Mouse (Mus musculus) forebrain, embryonic 14.5 days (tissue): ENCODE measurements around the gene Pi4kb. TPM values are rescaled to one million over a fixed set of nuclear protein-coding genes. Genes with fewer than 3 reads are reported as not detected.
"Not testable (repeated sequence)": the region's sequence is repeated elsewhere in the genome, so short reads cannot be mapped to it uniquely, and the experiment has no call there.

Experiments used
- ATAC-seq: fragments of 200-750 bp; cut with Nextera tagmentation; 2 replicates; pipeline ENCODE4 v1.8.0; 2017; ENCODE audit warnings: mild to moderate bottlenecking, moderate library complexity
- DNase-seq: peaks from one replicate; pipeline ENCODE4 v3.0.0-alpha.2; 2015; ENCODE audit warnings: low spot score
- H3K27ac ChIP-seq: fragments of 300-500 bp; sonication (generic); 2 replicates; pipeline ENCODE4 v1.5.1; 2014; ENCODE audit warnings: low read depth, mild to moderate bottlenecking, control low read depth, low read length, moderate library complexity
- H3K27me3 ChIP-seq: fragments of 300-500 bp; sonication (generic); replicated peaks from 2 replicates; pipeline ENCODE4 v1.6.1; 2014; ENCODE audit warnings: low read length, control low read depth, mixed read lengths; ENCODE audit not compliant: control insufficient read depth, insufficient read depth
- H3K36me3 ChIP-seq: fragments of 300-500 bp; sonication (generic); 2 replicates; pipeline ENCODE4 v1.6.1; 2014; ENCODE audit warnings: low read length, control low read depth; ENCODE audit not compliant: control insufficient read depth, insufficient read depth
- H3K4me1 ChIP-seq: fragments of 300-500 bp; sonication (generic); 2 replicates; pipeline ENCODE4 v1.6.1; 2014; ENCODE audit warnings: antibody characterized with exemption, low read length, control low read depth; ENCODE audit not compliant: control insufficient read depth, insufficient read depth
- H3K4me2 ChIP-seq: fragments of 300-500 bp; sonication (generic); 2 replicates; pipeline ENCODE4 v1.6.1; 2014; ENCODE audit warnings: mild to moderate bottlenecking, control low read depth, low read length
- H3K4me3 ChIP-seq: fragments of 300-500 bp; sonication (generic); 2 replicates; pipeline ENCODE4 v1.5.1; 2014; ENCODE audit warnings: low read depth, low read length, control low read depth
- H3K9ac ChIP-seq: fragments of 300-500 bp; sonication (generic); 2 replicates; pipeline ENCODE4 v1.6.1; 2014; ENCODE audit warnings: mild to moderate bottlenecking, low read length, control low read depth, moderate library complexity
- H3K9me3 ChIP-seq: fragments of 300-500 bp; sonication (generic); replicated peaks from 2 replicates; pipeline ENCODE4 v1.6.1; 2016; ENCODE audit warnings: low read length, control low read depth, mixed read lengths; ENCODE audit not compliant: control insufficient read depth
- WGBS: fragments of 180-500 bp; shearing (Covaris S2); extraction: QIAGEN DNeasy Blood & Tissue Kit; methylation state at CpG from one replicate; pipeline ENCODE4 v1.1.7; 2014; 5-methylcytosine and 5-hydroxymethylcytosine counted together
- polyA plus RNA-seq: library from polyadenylated mRNA; unstranded; fragments of >200 nt; fragmentation: Nextera tagmentation; extraction: Ambion mirVana; gene quantifications from 2 replicates; pipeline ENCODE4 v1.2.1, GENCODE M21; 2014

Pi4kb gene
- polyA plus RNA-seq, 1 experiment from 2014 or later: 28.8 TPM

- H3K4me3 ChIP-seq, ATAC-seq, DNase-seq, H3K9me3 ChIP-seq, H3K27me3 ChIP-seq, H3K27ac ChIP-seq, H3K9ac ChIP-seq, H3K4me1 ChIP-seq, H3K4me2 ChIP-seq, H3K36me3 ChIP-seq: not testable (repeated sequence)
- 98% methylated on average over 3 of the region's 3 CpGs for WGBS
Measured at GRCm38 (mm10) chr3:94934564-94934963, 40.0 kb upstream of the Pi4kb start.

DNA sequence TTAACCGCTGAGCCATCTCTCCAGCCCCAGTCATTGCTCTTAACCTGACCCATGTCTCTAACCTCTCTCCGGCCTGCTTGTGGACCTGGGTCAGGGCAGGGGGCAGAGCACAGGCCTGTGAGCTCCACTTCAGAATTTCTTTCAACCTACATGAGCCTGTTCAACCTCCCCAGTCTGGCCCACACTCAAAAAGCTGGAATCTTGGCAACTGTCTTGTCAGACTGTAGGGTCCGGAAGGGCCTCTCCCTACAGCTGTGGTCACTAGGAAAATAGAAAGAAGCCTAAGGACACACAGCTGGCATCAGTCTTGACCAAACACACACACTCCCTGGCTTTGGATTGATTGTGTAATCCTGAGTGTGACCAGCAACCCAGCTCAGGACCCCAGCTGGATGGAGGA is 39.2 kb upstream of the Pi4kb start:
- not testable (repeated sequence) for H3K9ac ChIP-seq, DNase-seq, H3K27me3 ChIP-seq, H3K4me1 ChIP-seq, ATAC-seq, H3K4me2 ChIP-seq, H3K4me3 ChIP-seq, H3K9me3 ChIP-seq, H3K36me3 ChIP-seq, H3K27ac ChIP-seq
- 96% methylated on average over 3 of the region's 3 CpGs for WGBS

GRCm38 (mm10) chr3:94936147-94936546 is 38.4 kb upstream of the Pi4kb start:
- not testable (repeated sequence) for H3K4me1 ChIP-seq, H3K27me3 ChIP-seq, H3K9me3 ChIP-seq, H3K27ac ChIP-seq, H3K4me2 ChIP-seq, H3K4me3 ChIP-seq, DNase-seq, H3K36me3 ChIP-seq, H3K9ac ChIP-seq, ATAC-seq
- 87% methylated on average over 5 of the region's 5 CpGs for WGBS

DNA sequence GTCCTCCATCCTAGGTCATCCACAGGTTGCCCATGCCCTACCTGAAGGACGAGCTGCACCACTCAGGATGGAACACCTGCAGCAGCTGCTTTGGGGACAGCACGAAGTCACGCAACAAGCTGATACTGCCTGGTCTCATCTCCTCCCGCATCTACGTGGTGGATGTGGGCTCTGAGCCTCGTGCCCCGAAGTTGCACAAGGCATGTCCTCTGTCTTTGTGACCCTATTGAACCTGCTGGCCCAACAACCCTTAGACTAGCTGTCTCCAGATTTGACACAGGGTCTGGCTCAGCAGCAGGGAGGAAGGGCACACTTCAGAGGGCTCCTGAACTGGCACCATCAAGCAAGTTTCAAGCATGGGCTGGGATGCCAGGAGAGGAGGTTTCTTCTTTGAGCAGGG is 37.3 kb upstream of the Pi4kb start:
- WGBS: 91% methylated on average over 6 of the region's 7 CpGs
- H3K4me2 ChIP-seq, DNase-seq: not testable (repeated sequence)

DNA sequence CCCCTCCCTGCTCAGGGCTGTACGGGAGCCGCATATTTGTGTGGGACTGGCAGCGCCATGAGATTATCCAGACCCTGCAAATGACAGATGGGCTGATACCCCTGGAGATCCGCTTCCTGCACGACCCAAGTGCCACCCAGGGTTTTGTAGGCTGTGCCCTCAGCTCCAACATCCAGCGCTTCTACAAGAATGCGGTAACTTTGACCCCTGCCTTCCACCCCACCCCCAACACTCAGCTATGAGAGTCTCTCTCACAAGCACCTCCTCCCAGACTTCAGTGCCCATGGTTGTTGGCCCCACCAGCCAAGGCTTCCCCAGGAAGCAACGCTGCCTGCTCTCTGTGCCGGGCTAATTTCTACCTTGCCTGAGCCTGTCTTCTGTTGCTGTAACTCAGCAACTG is 34.5 kb upstream of the Pi4kb start:
- H3K4me3 ChIP-seq, ATAC-seq, H3K27ac ChIP-seq, H3K4me1 ChIP-seq, H3K9ac ChIP-seq, DNase-seq, H3K36me3 ChIP-seq, H3K27me3 ChIP-seq, H3K9me3 ChIP-seq, H3K4me2 ChIP-seq: not testable (repeated sequence)
- WGBS: 83% methylated on average over 9 of the region's 9 CpGs

More for the DNA sequence above, 37.3 kb upstream of the Pi4kb start:
- H3K9me3 ChIP-seq, H3K27ac ChIP-seq, ATAC-seq, H3K9ac ChIP-seq, H3K27me3 ChIP-seq, H3K4me3 ChIP-seq, H3K36me3 ChIP-seq, H3K4me1 ChIP-seq: not testable (repeated sequence)

GRCm38 (mm10) chr3:94942211-94942967 is 32.1 kb upstream of the Pi4kb start:
- not testable (repeated sequence) for H3K27ac ChIP-seq, DNase-seq, H3K9ac ChIP-seq, H3K9me3 ChIP-seq, H3K36me3 ChIP-seq, H3K4me2 ChIP-seq, H3K4me3 ChIP-seq, H3K4me1 ChIP-seq, H3K27me3 ChIP-seq, ATAC-seq
- WGBS: 83% methylated on average over 7 of the region's 9 CpGs

GRCm38 (mm10) chr3:94943706-94944105 is 30.8 kb upstream of the Pi4kb start:
- not testable (repeated sequence) for H3K9me3 ChIP-seq, H3K9ac ChIP-seq, DNase-seq, H3K4me1 ChIP-seq, H3K36me3 ChIP-seq, H3K27me3 ChIP-seq, ATAC-seq, H3K4me2 ChIP-seq, H3K27ac ChIP-seq, H3K4me3 ChIP-seq
- 34% methylated on average over 3 of the region's 4 CpGs for WGBS

DNA sequence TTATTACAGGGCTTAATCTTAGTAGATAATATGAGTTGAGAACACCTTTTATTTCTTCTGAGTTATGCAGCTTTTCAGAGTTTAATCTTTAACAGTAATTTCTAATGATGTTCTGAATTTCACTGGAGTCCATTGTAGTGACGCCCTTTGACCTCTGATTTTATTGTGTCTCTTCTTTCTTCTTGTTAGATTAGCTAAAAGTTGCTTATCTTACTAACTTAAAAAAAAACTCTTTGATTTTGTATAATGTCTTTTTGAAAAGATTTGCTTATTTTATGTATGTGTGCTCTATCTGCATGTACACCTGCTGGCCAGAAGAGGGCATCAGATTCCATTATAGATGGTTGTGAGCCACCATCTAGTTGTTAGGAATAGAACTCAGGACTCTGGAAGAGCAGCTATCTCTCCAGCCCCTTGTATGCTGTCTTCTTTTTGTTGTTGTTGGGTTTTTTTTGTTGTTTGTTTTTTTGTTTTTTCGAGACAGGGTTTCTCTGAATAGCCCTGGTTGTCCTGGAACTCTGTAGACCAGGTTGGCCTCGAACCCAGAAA is 26.4 kb upstream of the Pi4kb start:
- DNase-seq (peak; percentile 11), ATAC-seq (no peak)
- Histone ChIP-seq H3K9ac (no peak overlapping the region), H3K4me3 (no peak overlapping the region), H3K36me3 (no peaks in the 10 kb centered on the region), H3K4me2 (no peak overlapping the region), H3K27ac (no peak overlapping the region), H3K27me3 (no peaks in the 10 kb centered on the region), H3K4me1 (0 out of 2 replicates have a peak, but pooled peaks cover 3% of the 10 kb centered on the region), H3K9me3 (no peaks in the 10 kb centered on the region)
- WGBS: 75% methylated on average over 3 of the region's 3 CpGs

DNA sequence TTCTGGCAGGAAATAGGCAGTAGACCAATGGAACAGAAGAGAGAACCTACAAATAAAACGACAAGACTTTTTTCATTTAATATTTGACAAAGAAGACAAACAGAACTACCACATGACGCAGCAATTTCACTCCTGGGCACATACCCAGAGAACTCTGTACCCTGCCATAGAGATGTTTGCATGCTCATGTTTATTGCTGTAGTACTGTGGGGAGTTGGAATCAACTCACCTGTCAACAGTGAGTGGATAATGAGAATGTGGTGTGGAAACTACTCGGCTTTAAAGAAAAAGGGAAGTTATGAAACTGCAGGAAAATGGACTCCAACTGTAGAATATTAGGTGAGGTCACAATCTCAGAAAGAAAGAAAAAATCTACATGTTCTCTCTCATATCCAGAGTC is 24.9 kb upstream of the Pi4kb start:
- DNase-seq (no peak), ATAC-seq (no peak)
- Histone ChIP-seq H3K4me2 (no peak overlapping the region), H3K27me3 (no peaks in the 10 kb centered on the region), H3K4me3 (no peak overlapping the region), H3K9ac (no peak overlapping the region), H3K4me1 (0 out of 2 replicates have a peak, but pooled peaks cover 3% of the 10 kb centered on the region), H3K27ac (no peak overlapping the region), H3K36me3 (no peaks in the 10 kb centered on the region), H3K9me3 (no peaks in the 10 kb centered on the region)
- WGBS: 92% methylated on average over 3 of the region's 3 CpGs
